Mouse (Mus musculus): ENCODE results near the gene Bdnf.
A peak's percentile ranks its signal among the peaks of the same experiment; 100 is the strongest.

Bdnf gene

DNA sequence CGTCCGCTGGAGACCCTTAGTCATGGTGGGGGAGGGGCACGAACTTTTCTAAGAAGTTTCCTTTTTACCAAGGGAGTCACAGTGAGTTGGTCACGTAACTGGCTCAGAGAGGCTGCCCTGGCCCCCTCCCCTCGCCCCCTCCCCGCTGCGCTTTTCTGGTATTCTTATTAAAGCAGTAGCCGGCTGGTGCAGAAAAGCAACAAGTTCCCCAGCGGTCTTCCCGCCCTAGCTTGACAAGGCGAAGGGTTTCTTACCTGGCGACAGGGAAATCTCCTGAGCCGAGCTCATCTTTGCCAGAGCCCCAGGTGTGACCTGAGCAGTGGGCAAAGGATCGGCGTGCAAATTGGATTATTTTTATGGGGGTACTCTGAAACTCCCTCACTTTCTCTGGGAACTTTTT is at the start of gene Bdnf:
Gene Bdnf, plus strand, starts transcription at position 169 of the 400 bp plus-strand sequence.
- ATAC-seq (ENCODE audit: insufficient number of reproducible peaks, low FRiP score, low TSS enrichment), result no peak

DNA sequence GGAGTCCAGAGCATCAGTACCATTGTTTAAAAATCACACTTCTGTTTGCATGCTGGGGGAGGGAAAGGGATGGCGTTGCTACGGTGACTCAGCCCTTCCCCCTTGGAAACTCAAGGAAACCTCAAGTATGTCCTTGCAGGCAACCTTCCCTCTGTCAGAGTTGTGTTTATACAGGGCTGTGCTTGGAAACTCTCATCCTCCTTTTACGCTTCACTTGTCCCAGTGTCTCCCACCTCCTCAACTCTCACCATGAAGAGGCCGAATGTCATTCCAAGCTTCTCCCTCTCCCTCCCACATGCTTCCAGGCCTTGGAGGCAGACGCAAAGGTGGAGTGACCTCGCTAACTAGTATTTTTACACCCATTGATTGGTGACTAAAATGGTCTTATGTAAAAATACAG is 47.6 kb upstream of the Bdnf start:
- ATAC-seq (ENCODE audit: insufficient number of reproducible peaks, low FRiP score, low TSS enrichment), result no peak

- ATAC-seq (ENCODE audit: insufficient number of reproducible peaks, low FRiP score, low TSS enrichment), result no peak
Measured at GRCm38 (mm10) chr2:109673509-109674455, 718 bp upstream of the Bdnf start.

DNA sequence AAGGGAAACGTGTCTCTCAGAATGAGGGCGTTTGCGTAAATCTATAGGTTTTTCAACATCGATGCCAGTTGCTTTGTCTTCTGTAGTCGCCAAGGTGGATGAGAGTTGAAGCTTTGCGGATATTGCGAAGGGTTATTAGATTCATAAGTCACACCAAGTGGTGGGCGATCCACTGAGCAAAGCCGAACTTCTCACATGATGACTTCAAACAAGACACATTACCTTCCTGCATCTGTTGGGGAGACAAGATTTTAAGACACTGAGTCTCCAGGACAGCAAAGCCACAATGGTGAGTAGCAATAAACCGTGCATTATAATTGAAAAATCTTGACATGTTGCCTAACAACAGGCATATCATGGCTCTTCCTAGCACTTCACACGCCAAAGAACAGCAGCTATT is 551 bp downstream of the Bdnf start:
- no peak for ATAC-seq (ENCODE audit: insufficient number of reproducible peaks, low FRiP score, low TSS enrichment)

DNA sequence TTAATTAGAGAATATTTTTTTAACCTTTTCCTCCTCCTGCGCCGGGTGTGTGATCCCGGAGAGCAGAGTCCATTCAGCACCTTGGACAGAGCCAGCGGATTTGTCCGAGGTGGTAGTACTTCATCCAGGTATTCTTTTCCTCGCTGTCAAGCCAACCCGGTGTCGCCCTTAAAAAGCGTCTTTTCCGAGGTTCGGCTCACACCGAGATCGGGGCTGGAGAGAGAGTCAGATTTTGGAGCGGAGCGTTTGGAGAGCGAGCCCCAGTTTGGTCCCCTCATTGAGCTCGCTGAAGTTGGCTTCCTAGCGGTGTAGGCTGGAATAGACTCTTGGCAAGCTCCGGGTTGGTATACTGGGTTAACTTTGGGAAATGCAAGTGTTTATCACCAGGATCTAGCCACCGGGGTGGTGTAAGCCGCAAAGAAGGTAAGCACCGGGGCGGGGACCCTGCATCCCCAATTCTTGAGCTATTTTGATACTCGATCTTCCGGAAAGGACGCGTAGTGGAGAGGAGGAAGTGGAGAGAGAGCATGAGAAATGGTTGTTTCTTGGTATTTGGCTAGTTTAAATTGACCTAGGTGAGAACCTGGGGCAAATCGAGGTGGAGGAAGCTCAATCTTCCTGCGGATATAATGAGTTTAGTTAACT is 1.6 kb downstream of the Bdnf start:
- peak; percentile 31 for ATAC-seq (ENCODE audit: insufficient number of reproducible peaks, low FRiP score, low TSS enrichment)

- ATAC-seq (ENCODE audit: insufficient number of reproducible peaks, low FRiP score, low TSS enrichment), result peak; percentile 10
Measured at GRCm38 (mm10) chr2:109676618-109676974, 2.1 kb downstream of the Bdnf start.

DNA sequence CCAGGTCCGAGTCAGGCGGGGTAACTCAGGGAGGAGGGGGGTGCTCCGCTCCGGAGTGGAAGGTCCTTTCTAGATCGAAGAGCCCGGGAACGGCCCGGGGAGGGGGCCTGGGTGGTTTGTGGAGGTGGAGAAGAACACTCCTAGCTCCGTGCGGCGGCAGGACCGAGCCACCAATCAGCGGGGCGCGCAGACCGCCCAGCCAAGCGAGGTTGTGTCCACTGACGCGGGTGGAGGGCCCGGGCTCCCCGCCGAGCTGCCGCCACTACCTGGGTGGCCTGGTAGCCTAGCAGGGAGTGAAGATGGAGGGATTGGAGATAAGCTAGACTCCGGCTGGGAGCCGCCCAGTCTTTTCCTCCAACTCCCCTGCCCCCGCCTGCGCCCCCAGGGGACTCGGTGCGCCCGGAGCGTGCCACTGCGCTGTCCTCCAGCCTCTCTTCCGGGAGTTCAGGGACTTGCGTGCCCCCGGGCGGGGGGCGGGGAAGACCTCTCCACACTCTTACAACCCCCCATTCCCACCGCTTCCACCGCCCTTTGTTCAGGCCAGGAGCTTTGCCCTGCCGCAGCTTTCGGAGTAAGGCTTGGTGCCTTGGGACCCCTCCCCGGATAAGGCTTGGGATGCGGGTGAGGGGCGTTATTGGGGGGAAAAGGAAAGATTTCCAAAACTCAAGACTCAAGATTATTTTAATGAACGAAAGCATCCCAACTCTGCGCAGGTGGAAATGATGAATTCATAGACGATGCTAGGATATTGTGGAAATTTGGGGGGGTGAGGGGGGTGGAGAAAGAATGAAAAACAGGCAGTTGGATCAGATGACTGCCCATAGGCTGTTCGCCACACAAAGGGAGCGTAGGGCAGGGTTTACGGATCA is 3.0 kb downstream of the Bdnf start:
- ATAC-seq (ENCODE audit: insufficient number of reproducible peaks, low FRiP score, low TSS enrichment), result peak; percentile 85

DNA sequence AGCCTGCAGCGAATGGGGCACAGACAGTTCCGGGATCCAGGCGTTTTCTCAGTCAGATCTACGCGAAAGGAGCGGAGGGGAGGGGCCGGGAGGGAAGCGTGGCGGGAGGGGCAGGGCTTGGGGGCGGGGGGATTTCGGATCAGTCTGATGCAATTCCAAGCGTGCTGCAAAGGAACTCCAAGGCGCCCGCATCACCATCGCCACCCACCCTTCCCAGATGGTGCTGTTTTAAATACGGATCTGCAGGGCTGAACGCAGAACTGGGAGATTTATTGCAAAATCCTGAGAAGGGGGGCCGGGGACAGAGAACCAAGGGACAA is 3.5 kb downstream of the Bdnf start:
- ATAC-seq (ENCODE audit: insufficient number of reproducible peaks, low FRiP score, low TSS enrichment), result peak; percentile 59; the same call in 1 of the 2 replicates

GRCm38 (mm10) chr2:109678454-109678853 is 4.0 kb downstream of the Bdnf start:
- no peak for ATAC-seq (ENCODE audit: insufficient number of reproducible peaks, low FRiP score, low TSS enrichment)

- ATAC-seq (ENCODE audit: insufficient number of reproducible peaks, low FRiP score, low TSS enrichment), result no peak
Measured at GRCm38 (mm10) chr2:109679446-109679845, 4.9 kb downstream of the Bdnf start.

DNA sequence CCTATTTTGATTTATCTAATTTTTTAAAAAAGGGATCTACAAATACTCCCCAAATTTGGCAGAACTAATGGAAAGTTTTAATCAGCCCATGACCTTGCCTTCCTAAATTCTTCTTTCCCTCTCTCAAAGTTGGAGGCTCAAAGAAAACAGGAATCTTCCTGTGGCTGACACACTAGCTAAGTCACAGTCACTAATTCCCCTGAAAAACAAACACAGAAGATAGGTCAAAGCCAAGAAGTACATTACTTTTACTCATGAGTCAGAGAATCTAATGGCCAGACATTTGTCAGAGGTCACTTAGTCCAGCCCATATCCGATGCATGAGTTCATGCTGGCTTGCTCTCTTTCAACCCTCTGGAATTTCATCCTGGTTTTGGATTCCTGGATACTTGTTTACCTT is 6.6 kb downstream of the Bdnf start:
- no peak for ATAC-seq (ENCODE audit: insufficient number of reproducible peaks, low FRiP score, low TSS enrichment)

DNA sequence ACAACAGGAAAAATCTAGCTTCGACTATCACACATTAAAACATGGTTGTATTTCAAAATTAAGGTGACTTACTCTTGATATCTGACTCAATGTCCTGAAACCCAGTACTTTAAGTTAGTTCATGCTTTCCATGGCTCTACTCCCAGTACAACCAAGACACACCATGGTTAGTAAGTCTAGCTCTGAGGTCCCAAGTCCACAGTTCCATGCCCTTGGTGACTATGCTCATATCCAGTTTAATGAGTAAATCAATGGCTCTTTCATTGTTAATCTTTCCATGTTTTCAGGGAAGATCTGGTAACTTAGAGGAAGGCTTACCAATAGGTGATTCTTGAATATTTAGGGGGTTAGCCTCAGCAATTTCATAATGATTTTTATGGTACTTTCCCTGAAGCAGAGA is 14.2 kb downstream of the Bdnf start:
- no peak for ATAC-seq (ENCODE audit: insufficient number of reproducible peaks, low FRiP score, low TSS enrichment)

- ATAC-seq (ENCODE audit: insufficient number of reproducible peaks, low FRiP score, low TSS enrichment), result peak; percentile 24; the same call in 1 of the 2 replicates
Measured at GRCm38 (mm10) chr2:109692266-109693177, 18.0 kb downstream of the Bdnf start.

DNA sequence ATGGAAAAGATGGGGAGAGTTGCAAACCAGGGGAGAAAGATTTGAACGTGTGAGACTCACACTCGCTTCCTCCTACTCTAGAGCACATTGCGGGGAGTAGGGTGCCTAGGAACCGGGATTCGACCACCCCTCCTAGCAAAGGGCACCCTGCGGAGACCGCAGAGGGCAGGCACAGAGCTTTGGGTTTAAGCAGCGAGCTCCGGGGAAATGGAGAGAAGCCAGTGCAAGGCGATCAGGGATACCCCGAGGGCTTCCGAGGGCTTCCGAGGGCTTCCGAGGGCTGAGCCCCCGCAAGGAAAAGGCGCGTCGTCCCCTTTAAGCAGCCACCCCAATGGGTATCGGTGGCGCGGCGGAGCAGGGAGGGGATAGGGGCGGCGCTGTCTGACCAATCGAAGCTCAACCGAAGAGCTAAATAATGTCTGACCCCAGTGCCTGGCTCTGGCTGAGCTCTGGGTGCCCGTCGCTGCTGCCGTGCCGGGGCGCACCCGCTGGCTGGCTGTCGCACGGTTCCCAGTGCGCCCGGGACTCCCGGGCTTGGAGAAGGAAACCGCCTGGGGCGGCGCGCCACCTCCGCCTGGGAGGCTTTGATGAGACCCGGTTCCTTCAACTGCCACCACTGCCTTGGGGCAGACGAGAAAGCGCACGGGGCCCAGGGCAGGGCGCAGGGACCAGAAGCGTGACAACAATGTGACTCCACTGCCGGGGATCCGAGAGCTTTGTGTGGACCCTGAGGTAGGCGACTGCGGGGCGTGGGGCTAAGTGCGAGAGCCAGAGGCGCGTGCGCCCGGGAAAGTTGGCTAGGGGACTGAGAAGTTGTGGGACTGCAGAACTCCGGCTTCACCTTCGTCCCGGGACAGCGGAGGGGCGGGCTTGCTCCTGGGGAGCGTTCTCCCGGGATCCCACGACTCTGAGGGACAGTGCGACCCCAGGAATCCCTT is 18.9 kb downstream of the Bdnf start:
- peak; percentile 69 for ATAC-seq (ENCODE audit: insufficient number of reproducible peaks, low FRiP score, low TSS enrichment)

DNA sequence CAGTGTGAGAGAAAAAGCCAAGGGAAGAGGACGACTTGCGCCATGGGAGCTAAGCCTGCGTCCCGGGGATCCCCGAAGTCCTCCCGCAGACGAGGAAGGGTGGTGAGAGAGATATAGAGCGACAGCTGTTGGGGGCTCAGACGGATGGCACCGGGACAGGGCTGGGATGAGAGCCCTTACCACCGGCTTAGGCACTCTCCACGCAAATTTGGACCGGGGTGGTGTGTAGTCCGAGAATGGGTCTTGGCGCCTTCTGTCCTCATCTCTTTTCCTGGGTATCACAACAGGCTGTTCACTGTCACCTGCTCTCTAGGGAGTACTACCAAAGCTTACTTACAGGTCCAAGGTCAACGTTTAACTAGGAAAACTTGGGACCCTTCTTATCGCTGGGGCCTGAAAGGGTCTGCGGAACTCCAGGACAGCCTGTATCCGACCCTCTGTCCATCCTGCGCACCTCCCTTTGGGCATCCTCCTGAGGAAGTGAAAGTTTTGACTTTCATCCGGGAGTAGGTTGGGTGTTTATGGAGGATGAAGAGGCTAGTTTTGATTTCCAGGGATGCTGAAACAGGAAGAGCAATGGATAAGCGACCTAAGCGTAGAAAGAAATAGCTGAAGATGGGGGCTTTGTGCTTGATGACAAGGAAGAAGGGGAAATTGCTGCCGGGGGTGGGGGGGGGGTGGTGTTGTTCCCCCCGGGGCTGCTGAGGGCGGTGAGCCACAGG is 19.8 kb downstream of the Bdnf start:
- peak; percentile 10; the same call in 1 of the 2 replicates for ATAC-seq (ENCODE audit: insufficient number of reproducible peaks, low FRiP score, low TSS enrichment)

- peak; percentile 60 for ATAC-seq (ENCODE audit: insufficient number of reproducible peaks, low FRiP score, low TSS enrichment)
Measured at GRCm38 (mm10) chr2:109694838-109695225, 20.3 kb downstream of the Bdnf start.

DNA sequence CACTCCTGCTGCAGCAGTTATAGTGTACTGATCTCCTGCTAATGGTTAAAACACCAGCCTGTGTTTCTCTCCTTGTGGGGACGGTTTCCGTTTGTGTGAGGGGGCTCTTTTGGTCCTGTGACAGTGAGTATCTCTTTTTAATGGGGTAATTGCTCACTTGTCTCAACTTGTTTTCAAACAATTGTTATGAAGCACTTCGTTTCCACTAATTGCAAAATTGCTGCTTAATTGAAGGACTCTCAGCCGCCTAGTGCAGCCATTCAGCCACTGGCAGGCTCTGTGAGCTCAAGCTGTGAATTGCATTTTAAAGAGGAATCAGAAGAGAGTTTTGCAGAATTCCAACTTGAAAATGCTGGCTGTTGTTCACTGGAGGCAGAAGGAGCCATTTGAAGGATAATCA is 22.7 kb downstream of the Bdnf start:
- no peak for ATAC-seq (ENCODE audit: insufficient number of reproducible peaks, low FRiP score, low TSS enrichment)

- no peak; the same call in 1 of the 2 replicates for ATAC-seq (ENCODE audit: insufficient number of reproducible peaks, low FRiP score, low TSS enrichment)
Measured at GRCm38 (mm10) chr2:109700291-109700690, 25.8 kb downstream of the Bdnf start.
